Mouse (Mus musculus) liver, adult 2 months (tissue): ENCODE results near the gene Fap. TPM values are rescaled to one million over a fixed set of nuclear protein-coding genes. Genes with fewer than 3 reads are reported as not detected.

ENCODE experiments used
- DNase-seq: peaks from one replicate; pipeline ENCODE4 v3.0.0-alpha.2; 2011; ENCODE audit warnings: low read depth, low spot score; ENCODE audit errors: extremely low read depth
- H3K27ac ChIP-seq: fragments of 200-500 bp; replicated peaks from 2 replicates; pipeline ENCODE4 v1.5.1; 2012; ENCODE audit warnings: low read depth, mild to moderate bottlenecking, control low read depth, inconsistent platforms, low read length; ENCODE audit not compliant: insufficient read depth
- H3K27me3 ChIP-seq: fragments of 200-500 bp; 2 replicates; pipeline ENCODE4 v1.6.1; 2012; ENCODE audit warnings: mild to moderate bottlenecking, moderate library complexity, low read length, inconsistent platforms; ENCODE audit not compliant: control insufficient read depth, insufficient read depth
- H3K36me3 ChIP-seq: fragments of 200-500 bp; 2 replicates; pipeline ENCODE4 v1.6.1; 2012; ENCODE audit warnings: low read length, inconsistent platforms; ENCODE audit not compliant: control insufficient read depth, insufficient read depth
- H3K4me1 ChIP-seq: fragments of 200-500 bp; 2 replicates; pipeline ENCODE4 v1.6.1; 2011; ENCODE audit warnings: low read length; ENCODE audit not compliant: control insufficient read depth, insufficient read depth
- H3K4me3 ChIP-seq: fragments of 200-500 bp; 2 replicates; pipeline ENCODE4 v1.5.1; 2011; ENCODE audit warnings: low read depth, mild to moderate bottlenecking, control low read depth, low read length, moderate library complexity; ENCODE audit not compliant: insufficient read depth
- H3K79me2 ChIP-seq: fragments of 200-500 bp; 2 replicates; pipeline ENCODE4 v1.6.1; 2012; ENCODE audit warnings: inconsistent platforms, mild to moderate bottlenecking, low read length, moderate library complexity; ENCODE audit not compliant: control insufficient read depth, insufficient read depth
- H3K9ac ChIP-seq: fragments of 200-500 bp; 2 replicates; pipeline ENCODE4 v1.6.1; 2012; ENCODE audit warnings: low read depth, mild to moderate bottlenecking, control low read depth, inconsistent platforms, low read length
- CTCF ChIP-seq: fragments of 200-500 bp; IDR thresholded peaks from 2 replicates; pipeline ENCODE4 v1.5.1; 2011; ENCODE audit warnings: low read depth, low read length, control low read depth
- POLR2A ChIP-seq: fragments of 200-500 bp; IDR thresholded peaks from 2 replicates; pipeline ENCODE4 v1.6.1; 2011; ENCODE audit warnings: low read length, control low read depth; ENCODE audit not compliant: insufficient read depth; ENCODE audit errors: extremely low read depth
- WGBS: fragments of 180-500 bp; shearing (Covaris S2); methylation state at CpG from one replicate; pipeline ENCODE4 v1.1.7; 2018; 5-methylcytosine and 5-hydroxymethylcytosine counted together
- polyA plus RNA-seq: library from polyadenylated mRNA; depleted of rRNA; stranded (reverse); fragments of >200 nt; gene quantifications from 2 replicates; pipeline ENCODE4 v1.2.3, GENCODE M21; 2012
- total RNA-seq: library from RNA; depleted of rRNA; stranded (reverse); fragments of >200 nt; gene quantifications from 2 replicates; pipeline ENCODE4 v1.2.3, GENCODE M21; 2014

Gene Fap
- total and polyA plus RNA-seq, 2 experiments, result 0.20 to 0.74 TPM

DNA sequence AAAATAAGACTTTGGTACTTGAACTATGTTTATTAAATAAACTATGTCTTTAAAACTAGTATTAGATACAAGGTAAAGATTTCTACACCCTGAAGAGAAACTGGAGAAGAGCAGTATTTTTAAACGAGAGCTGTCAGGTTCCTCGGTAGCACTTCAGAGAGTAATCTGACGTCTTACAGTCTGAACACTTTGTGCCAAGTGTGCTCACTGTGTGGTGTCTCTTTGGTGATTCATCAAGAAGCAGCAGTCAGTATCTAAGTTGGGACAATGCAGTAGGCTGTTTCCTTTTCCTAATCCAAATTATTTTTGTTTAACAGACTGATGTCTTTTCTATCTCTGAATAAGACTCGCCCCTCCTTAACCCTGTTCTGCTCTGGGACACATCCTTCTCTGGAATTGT is 78.5 kb downstream of the Fap start:
- H3K36me3 ChIP-seq, result no peaks in the 10 kb centered on the region
- no peak for DNase-seq
- H3K4me3 ChIP-seq, result no peak overlapping the region
- H3K9ac ChIP-seq, result no peak overlapping the region
- no peak overlapping the region for H3K27ac ChIP-seq
- H3K4me1 ChIP-seq, result no peaks in the 10 kb centered on the region
- no peaks in the 10 kb centered on the region for H3K79me2 ChIP-seq
- H3K27me3 ChIP-seq, result no peaks in the 10 kb centered on the region
- no peak for TF ChIP-seq CTCF
- TF ChIP-seq POLR2A, result no peak
- 70% methylated on average over 4 of the region's 4 CpGs for WGBS

- H3K4me3 ChIP-seq, result no peak overlapping the region
- no peaks in the 10 kb centered on the region for H3K4me1 ChIP-seq
- no peaks in the 10 kb centered on the region for H3K27me3 ChIP-seq
- no peak overlapping the region for H3K9ac ChIP-seq
- no peaks in the 10 kb centered on the region for H3K36me3 ChIP-seq
- no peaks in the 10 kb centered on the region for H3K79me2 ChIP-seq
- WGBS, result 88% methylated on average over 6 of the region's 6 CpGs
- H3K27ac ChIP-seq, result no peak overlapping the region
- TF ChIP-seq POLR2A, result no peak
- no peak for TF ChIP-seq CTCF
- DNase-seq, result no peak
These were observed 84.0 kb downstream of the Fap start for GRCm38 (mm10) chr2:62489832-62490231.

DNA sequence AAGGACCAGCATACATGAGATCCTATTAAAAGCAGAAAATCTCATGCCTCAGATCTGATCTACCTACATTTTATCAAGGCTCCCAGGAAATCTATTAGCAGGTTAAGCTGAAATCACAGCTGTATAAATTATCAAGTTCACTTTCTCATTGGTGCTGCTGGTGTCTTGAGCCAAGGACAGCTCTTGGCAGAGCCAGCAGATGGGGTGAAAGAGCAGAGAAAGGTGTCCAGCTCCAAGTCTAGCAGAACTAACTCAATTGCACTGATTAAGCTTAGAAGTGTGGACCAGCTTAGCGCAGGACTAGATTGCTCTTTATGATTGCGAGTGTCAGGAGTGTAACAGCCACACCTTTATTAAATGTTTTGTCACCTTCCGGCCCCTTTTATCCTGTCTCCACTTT is 89.0 kb downstream of the Fap start:
- Histone ChIP-seq H3K27ac (no peak overlapping the region), H3K9ac (no peak overlapping the region), H3K27me3 (no peaks in the 10 kb centered on the region), H3K36me3 (no peaks in the 10 kb centered on the region), H3K79me2 (no peaks in the 10 kb centered on the region), H3K4me1 (no peaks in the 10 kb centered on the region), H3K4me3 (no peak overlapping the region)
- 93% methylated on average over 3 of the region's 3 CpGs for WGBS
- TF ChIP-seq CTCF, result peak; percentile 4; the same call in 1 of the 2 replicates
- no peak for TF ChIP-seq POLR2A
- DNase-seq, result peak; percentile 12

- WGBS, result 70% methylated on average over 9 of the region's 9 CpGs
- Histone ChIP-seq H3K27ac (no peak within 1 kb of the TSS), H3K4me3 (no peak within 1 kb of the TSS), H3K36me3 (no peaks in the 10 kb centered on the region), H3K79me2 (no peaks in the 10 kb centered on the region), H3K4me1 (no peaks in the 10 kb centered on the region), H3K27me3 (no peaks in the 10 kb centered on the region), H3K9ac (no peak within 1 kb of the TSS)
- TF ChIP-seq CTCF, result no peak
- no peak for TF ChIP-seq POLR2A
- no peak for DNase-seq
These were observed 90.3 kb downstream of the Fap start, which contains the start of gene Gcg for GRCm38 (mm10) chr2:62483550-62483949. Gcg (minus strand) TSS chr2:62483650.

- no peak for TF ChIP-seq CTCF
- no peak for TF ChIP-seq POLR2A
- H3K4me1 ChIP-seq, result no peaks in the 10 kb centered on the region
- 79% methylated on average over 9 of the region's 9 CpGs for WGBS
- no peak for DNase-seq
- H3K27ac ChIP-seq, result no peak overlapping the region
- H3K9ac ChIP-seq, result no peak overlapping the region
- H3K4me3 ChIP-seq, result no peak overlapping the region
- no peaks in the 10 kb centered on the region for H3K79me2 ChIP-seq
- H3K36me3 ChIP-seq, result no peaks in the 10 kb centered on the region
- H3K27me3 ChIP-seq, result no peaks in the 10 kb centered on the region
These were observed 93.3 kb downstream of the Fap start for GRCm38 (mm10) chr2:62480285-62481198.

GRCm38 (mm10) chr2:62469551-62469950 is 104.3 kb downstream of the Fap start:
- 89% methylated on average over 9 of the region's 9 CpGs for WGBS
- TF ChIP-seq CTCF, result no peak
- TF ChIP-seq POLR2A, result no peak
- H3K4me1 ChIP-seq, result no peaks in the 10 kb centered on the region
- no peaks in the 10 kb centered on the region; the same call in 1 of the 2 replicates for H3K27me3 ChIP-seq
- no peak overlapping the region for H3K9ac ChIP-seq
- H3K36me3 ChIP-seq, result no peaks in the 10 kb centered on the region
- no peak for DNase-seq
- H3K4me3 ChIP-seq, result no peak overlapping the region
- no peaks in the 10 kb centered on the region for H3K79me2 ChIP-seq
- no peak overlapping the region for H3K27ac ChIP-seq
